Mouse (Mus musculus) cortical plate, adult 2 months (tissue): Measurements from ENCODE around the gene Wdr43.

ENCODE experiments used
- CTCF ChIP-seq: fragments of 200-500 bp; IDR thresholded peaks from 2 replicates; pipeline ENCODE4 v1.5.1; 2011; ENCODE audit warnings: mild to moderate bottlenecking, control low read depth, low read length; ENCODE audit not compliant: insufficient read depth; ENCODE audit errors: extremely low read depth
- POLR2A ChIP-seq: fragments of 200-500 bp; IDR thresholded peaks from 2 replicates; pipeline ENCODE4 v1.6.1; 2011; ENCODE audit warnings: mild to moderate bottlenecking, low read length, control low read depth; ENCODE audit not compliant: insufficient read depth; ENCODE audit errors: extremely low read depth

- no peak for TF ChIP-seq CTCF
- TF ChIP-seq POLR2A = no peak
Observed at GRCm38 (mm10) chr17:71640421-71641085, 24.9 kb downstream of the Wdr43 start.
